Mouse (Mus musculus) lung, postnatal 0 days (tissue): ENCODE data around the gene Ugcg.

Source experiments
- CTCF ChIP-seq: IDR thresholded peaks from 2 replicates; pipeline ENCODE4 v1.5.1; 2016; ENCODE audit warnings: antibody characterized with exemption, mild to moderate bottlenecking
- EP300 ChIP-seq: IDR thresholded peaks from 2 replicates; pipeline ENCODE4 v1.6.1; 2016; ENCODE audit warnings: antibody characterized with exemption, mild to moderate bottlenecking, control low read depth

- no peak for TF ChIP-seq CTCF
- TF ChIP-seq EP300 = no peak
Measured at GRCm38 (mm10) chr4:59177566-59177965, 11.5 kb upstream of the Ugcg start.
